22 mouse cellular contexts compared by ENCODE assay signal in genomic region chr3:40091773-40092343, GRCm38 (mm10).
DNase-seq lines count a peak whose midpoint lies in the region; ATAC-seq and TF ChIP-seq lines count a peak whose summit lies in the region.
"Had no signal": no experiment of that assay in that cellular context is flagged by ENCODE, and none has a peak within 500 bp of the region (broad histone marks: within the 10 kb centered on the region; RNA-seq: fewer than 3 reads in every experiment).

No protein-coding gene starts in this region.

- no peak overlapping the region for H3K27ac ChIP-seq in kidney, embryonic 15.5 days
- H3K27ac ChIP-seq in forebrain, embryonic 16.5 days (ENCODE audit: low read length): no peak overlapping the region
- H3K27ac ChIP-seq: hindbrain, embryonic 12.5 days; left cerebral cortex, adult 2 months had no signal

- TF ChIP-seq POLR2A in brain, embryonic 14.5 days (IDR thresholded peaks at IDR 0.05; ENCODE audit: borderline replicate concordance, extremely low read depth, insufficient read depth, insufficient read length, poor library complexity, severe bottlenecking): no peak

- H3K4me1 ChIP-seq in kidney, embryonic 15.5 days: peaks cover 3% of the 10 kb centered on the region; the same call in 1 of the 2 replicates
- H3K4me1 ChIP-seq in forebrain, embryonic 16.5 days (replicated peaks; ENCODE audit: control insufficient read depth, insufficient read depth, low read length): peaks cover 5% of the 10 kb centered on the region
- H3K4me1 ChIP-seq: heart, embryonic 12.5 days had no signal

- DNase-seq in kidney, postnatal 25 days: no peak
- peak; percentile 80 for DNase-seq in A20 (ENCODE audit: low read depth, low spot score)
- DNase-seq in brain, embryonic 14.5 days (ENCODE audit: low read depth): peak; percentile 54
- no peak for DNase-seq in left cerebral cortex, postnatal 4 days
- no peak for DNase-seq in right cerebral cortex, postnatal 14 days
- DNase-seq: adrenal gland, adult 2 months; cerebellum, adult 11 months; embryo, embryonic 11 days; gastrocnemius, postnatal 10 days; heart, adult 11 months; heart, postnatal 14 days; kidney, postnatal 14 days; lung, adult 18-20 months; lung, postnatal 14 days; spleen, adult 18-20 months; thymus, adult 18-20 months had no signal

- H3K9me3 ChIP-seq in kidney, embryonic 15.5 days (replicated peaks): no peaks in the 10 kb centered on the region
- no peaks in the 10 kb centered on the region for H3K9me3 ChIP-seq in forebrain, embryonic 16.5 days (ENCODE audit: control insufficient read depth, low read length)
- H3K9me3 ChIP-seq: heart, embryonic 12.5 days; hindbrain, embryonic 12.5 days had no signal

- peak overlapping the region; percentile 22 for H3K4me3 ChIP-seq in kidney, embryonic 15.5 days (replicated peaks)
- no peak overlapping the region for H3K4me3 ChIP-seq in forebrain, embryonic 16.5 days (replicated peaks; ENCODE audit: low read length)
- H3K4me3 ChIP-seq: heart, embryonic 12.5 days; hindbrain, embryonic 12.5 days; left cerebral cortex, adult 2 months had no signal

- H3K9ac ChIP-seq in kidney, embryonic 15.5 days: no peak overlapping the region
- no peak overlapping the region for H3K9ac ChIP-seq in forebrain, embryonic 16.5 days (replicated peaks; ENCODE audit: low read depth, low read length)
- H3K9ac ChIP-seq: heart, embryonic 12.5 days; hindbrain, embryonic 12.5 days had no signal

- intact Hi-C loops in left cerebral cortex, postnatal 4 days (cut with DNase I): no loop called here

- peak overlapping the region; percentile 44 for H3K4me2 ChIP-seq in kidney, embryonic 15.5 days
- H3K4me2 ChIP-seq in forebrain, embryonic 16.5 days (ENCODE audit: low read length): 0 out of 2 replicates have a peak overlapping the region, but pooled peaks have one; percentile 2
- H3K4me2 ChIP-seq: heart, embryonic 12.5 days; hindbrain, embryonic 12.5 days; liver, embryonic 11.5 days had no signal

- no peak for TF ChIP-seq CTCF in brain, embryonic 14.5 days (IDR thresholded peaks at IDR 0.05; ENCODE audit: borderline replicate concordance, extremely low read depth, insufficient read depth, insufficient read length)

- H3K36me3 ChIP-seq in kidney, embryonic 15.5 days: no peaks in the 10 kb centered on the region
- H3K36me3 ChIP-seq in forebrain, embryonic 16.5 days (ENCODE audit: control insufficient read depth, insufficient read depth): no peaks in the 10 kb centered on the region
- H3K36me3 ChIP-seq: heart, embryonic 12.5 days; hindbrain, embryonic 12.5 days had no signal

- WGBS in kidney, embryonic 15.5 days: 41% methylated on average over 13 of the region's 13 CpGs
- WGBS in forebrain, embryonic 16.5 days: 38% methylated on average over 13 of the region's 13 CpGs

- peak; percentile 56; the same call in 1 of the 2 replicates for ATAC-seq in kidney, embryonic 15.5 days (replicated peaks; ENCODE audit: low FRiP score)
- ATAC-seq in forebrain, embryonic 16.5 days: no peak

- no peaks in the 10 kb centered on the region for H3K27me3 ChIP-seq in kidney, embryonic 15.5 days
- no peaks in the 10 kb centered on the region for H3K27me3 ChIP-seq in forebrain, embryonic 16.5 days (replicated peaks; ENCODE audit: control insufficient read depth, insufficient read depth, low read length)
- H3K27me3 ChIP-seq: heart, embryonic 12.5 days; hindbrain, embryonic 12.5 days had no signal

Comparison
In these comparisons a context has a peak if more than half of its experiments do, and no peak if none do; other contexts are left out.
1. DNase-seq: peak in A20 (single experiment) and brain, embryonic 14.5 days (single experiment); none in kidney, postnatal 25 days (0 of 2), left cerebral cortex, postnatal 4 days (single experiment) and right cerebral cortex, postnatal 14 days (single experiment).